Mouse (Mus musculus) heart, adult 2 months (tissue): ENCODE results near the gene Agtpbp1. TPM values are rescaled to one million over a fixed set of nuclear protein-coding genes. Genes with fewer than 3 reads are reported as not detected.

Experiments used
- DNase-seq, 2 experiments: peaks; one replicate each; pipeline ENCODE4 v3.0.0; 2021
- H3K27ac ChIP-seq: fragments of 200-600 bp; 2 replicates; pipeline ENCODE4 v1.8.1; 2022
- H3K27me3 ChIP-seq: fragments of 200-500 bp; 2 replicates; pipeline ENCODE4 v1.6.1; 2012; ENCODE audit warnings: mild to moderate bottlenecking, low read length, inconsistent platforms, mixed read lengths; ENCODE audit not compliant: control insufficient read depth, insufficient read depth
- H3K36me3 ChIP-seq: fragments of 200-500 bp; 2 replicates; pipeline ENCODE4 v1.6.1; 2012; ENCODE audit warnings: low read length, inconsistent platforms; ENCODE audit not compliant: control insufficient read depth, insufficient read depth
- H3K4me1 ChIP-seq: fragments of 200-500 bp; 2 replicates; pipeline ENCODE4 v1.6.1; 2011; ENCODE audit warnings: low read length; ENCODE audit not compliant: control insufficient read depth, insufficient read depth
- H3K4me3 ChIP-seq: fragments of 200-600 bp; 2 replicates; pipeline ENCODE4 v1.8.1; 2022
- H3K79me2 ChIP-seq: fragments of 200-500 bp; replicated peaks from 2 replicates; pipeline ENCODE4 v1.6.1; 2012; ENCODE audit warnings: mild to moderate bottlenecking, inconsistent platforms, low read length, moderate library complexity, mixed read lengths; ENCODE audit not compliant: control insufficient read depth, insufficient read depth
- H3K9ac ChIP-seq: fragments of 200-500 bp; 2 replicates; pipeline ENCODE4 v1.6.1; 2012; ENCODE audit warnings: low read depth, mild to moderate bottlenecking, control low read depth, inconsistent platforms, low read length, mixed read lengths
- CTCF ChIP-seq: fragments of 200-600 bp; IDR thresholded peaks from 2 replicates; pipeline ENCODE4 v1.8.1; 2022; ENCODE audit warnings: antibody characterized with exemption, mild to moderate bottlenecking, moderate library complexity
- EP300 ChIP-seq: fragments of 200-500 bp; IDR thresholded peaks from 2 replicates; pipeline ENCODE4 v1.6.1; 2011; ENCODE audit warnings: low read depth, low read length, control low read depth; ENCODE audit not compliant: insufficient read depth
- POLR2A ChIP-seq: fragments of 200-500 bp; IDR thresholded peaks from 2 replicates; pipeline ENCODE4 v1.6.1; 2011; ENCODE audit warnings: mild to moderate bottlenecking, low read depth, low read length, control low read depth; ENCODE audit not compliant: insufficient read depth
- WGBS: fragments of 180-500 bp; shearing (Covaris S2); methylation state at CpG from one replicate; pipeline ENCODE4 v1.1.7; 2018; 5-methylcytosine and 5-hydroxymethylcytosine counted together
- intact Hi-C: fragments of 180-260 bp; cut with DNase I; formaldehyde crosslinking; loops from one replicate; pipeline ENCODE4 v1.15.1; 2025
- polyA plus RNA-seq: library from polyadenylated mRNA; depleted of rRNA; stranded (reverse); fragments of >200 nt; gene quantifications from 2 replicates; pipeline ENCODE4 v1.2.3, GENCODE M21; 2012
- total RNA-seq, 2 experiments: library from RNA; stranded (reverse); gene quantifications; 2 replicates each; pipeline ENCODE4 v1.2.3; 2021

Gene Agtpbp1
- total and polyA plus RNA-seq, 3 experiments, result 27.9 to 173 (median 151) TPM

GRCm38 (mm10) chr13:59467591-59467990 is 117.4 kb downstream of the Agtpbp1 start:
- TF ChIP-seq POLR2A (no peak), EP300 (peak; percentile 87), CTCF (no peak)
- H3K27ac ChIP-seq, result peak overlapping the region; percentile 72
- intact Hi-C loops, result no loop called here
- H3K4me1 ChIP-seq, result peaks cover 6% of the 10 kb centered on the region
- no peaks in the 10 kb centered on the region; the same call in 1 of the 2 replicates for H3K36me3 ChIP-seq
- H3K27me3 ChIP-seq, result no peaks in the 10 kb centered on the region
- peak; percentile 65 to 86 for DNase-seq
- WGBS, result 14% methylated on average over 3 of the region's 3 CpGs
- no peak overlapping the region for H3K4me3 ChIP-seq
- H3K9ac ChIP-seq, result no peak overlapping the region
- no peaks in the 10 kb centered on the region for H3K79me2 ChIP-seq

GRCm38 (mm10) chr13:59460958-59461357 is 124.1 kb downstream of the Agtpbp1 start:
- intact Hi-C loops, result no loop called here
- no peaks in the 10 kb centered on the region; the same call in 1 of the 2 replicates for H3K36me3 ChIP-seq
- DNase-seq, result no peak
- no peaks in the 10 kb centered on the region for H3K79me2 ChIP-seq
- TF ChIP-seq POLR2A (no peak), EP300 (no peak), CTCF (no peak)
- H3K4me3 ChIP-seq, result no peak overlapping the region
- H3K27me3 ChIP-seq, result no peaks in the 10 kb centered on the region
- WGBS, result 88% methylated on average over 3 of the region's 3 CpGs
- no peak overlapping the region for H3K27ac ChIP-seq
- H3K4me1 ChIP-seq, result no peaks in the 10 kb centered on the region
- no peak overlapping the region for H3K9ac ChIP-seq

- no peak overlapping the region for H3K4me3 ChIP-seq
- H3K79me2 ChIP-seq, result no peaks in the 10 kb centered on the region; the same call in 1 of the 2 replicates
- H3K36me3 ChIP-seq, result no peaks in the 10 kb centered on the region; the same call in 1 of the 2 replicates
- H3K27ac ChIP-seq, result no peak overlapping the region
- TF ChIP-seq CTCF (no peak), POLR2A (no peak), EP300 (no peak)
- no peak for DNase-seq
- WGBS, result 56% methylated on average over 1 of the region's 1 CpGs
- no peak overlapping the region for H3K9ac ChIP-seq
- peaks cover 12% of the 10 kb centered on the region for H3K4me1 ChIP-seq
- intact Hi-C loops, result no loop called here
- no peaks in the 10 kb centered on the region for H3K27me3 ChIP-seq
Measured at GRCm38 (mm10) chr13:59456203-59456602, 128.8 kb downstream of the Agtpbp1 start.

GRCm38 (mm10) chr13:59454001-59454785 is 130.8 kb downstream of the Agtpbp1 start:
- Histone ChIP-seq H3K79me2 (no peaks in the 10 kb centered on the region; the same call in 1 of the 2 replicates), H3K9ac (no peak overlapping the region), H3K4me1 (peaks cover 12% of the 10 kb centered on the region), H3K4me3 (no peak overlapping the region), H3K36me3 (no peaks in the 10 kb centered on the region; the same call in 1 of the 2 replicates), H3K27ac (peak overlapping the region; percentile 20), H3K27me3 (no peaks in the 10 kb centered on the region)
- TF ChIP-seq EP300 (0 out of 2 replicates have a peak, but pooled peaks have one; percentile 8), CTCF (no peak), POLR2A (no peak)
- intact Hi-C loops, result no loop called here
- peak in 1 of 2 experiments; percentile 50 for DNase-seq
- 64% methylated on average over 11 of the region's 11 CpGs for WGBS

- no peaks in the 10 kb centered on the region; the same call in 1 of the 2 replicates for H3K79me2 ChIP-seq
- no peak for DNase-seq
- intact Hi-C loops, result no loop called here
- no peak overlapping the region for H3K4me3 ChIP-seq
- TF ChIP-seq EP300, result no peak
- TF ChIP-seq POLR2A, result no peak
- H3K36me3 ChIP-seq, result no peaks in the 10 kb centered on the region; the same call in 1 of the 2 replicates
- WGBS, result 52% methylated on average over 6 of the region's 6 CpGs
- no peak overlapping the region; the same call in 1 of the 2 replicates for H3K27ac ChIP-seq
- peaks cover 12% of the 10 kb centered on the region for H3K4me1 ChIP-seq
- H3K27me3 ChIP-seq, result no peaks in the 10 kb centered on the region
- H3K9ac ChIP-seq, result no peak overlapping the region
Measured at GRCm38 (mm10) chr13:59453582-59453981, 131.4 kb downstream of the Agtpbp1 start.

- TF ChIP-seq POLR2A (no peak), EP300 (no peak), CTCF (no peak)
- H3K4me3 ChIP-seq, result no peak overlapping the region
- peak in 1 of 2 experiments; percentile 23 for DNase-seq
- no peaks in the 10 kb centered on the region for H3K27me3 ChIP-seq
- intact Hi-C loops, result no loop called here
- H3K79me2 ChIP-seq, result no peaks in the 10 kb centered on the region; the same call in 1 of the 2 replicates
- peaks cover 12% of the 10 kb centered on the region for H3K4me1 ChIP-seq
- no peaks in the 10 kb centered on the region; the same call in 1 of the 2 replicates for H3K36me3 ChIP-seq
- no peak overlapping the region for H3K9ac ChIP-seq
- no peak overlapping the region for H3K27ac ChIP-seq
- 59% methylated on average over 2 of the region's 2 CpGs for whole genome bisulfite sequencing
Measured at GRCm38 (mm10) chr13:59453045-59453444, 132.0 kb downstream of the Agtpbp1 start.
